Mouse (Mus musculus) CH12.LX (cell line): ENCODE measurements around the gene Car14. TPM values are rescaled to one million over a fixed set of nuclear protein-coding genes. Genes with fewer than 3 reads are reported as not detected.

Source experiments
- DNase-seq: peaks from one replicate; pipeline ENCODE4 v3.0.0-alpha.2; 2013; ENCODE audit errors: extremely low read depth
- H3K27ac ChIP-seq: 2 replicates; pipeline ENCODE4 v1.5.1; 2012; ENCODE audit warnings: low read depth, mild to moderate bottlenecking, control low read depth, moderate library complexity; ENCODE audit not compliant: insufficient read depth
- H3K27me3 ChIP-seq: replicated peaks from 2 replicates; pipeline ENCODE3; 2012; ENCODE audit warnings: inconsistent platforms
- H3K36me3 ChIP-seq, 2 experiments: replicated peaks in 1 of 2; 2 replicates each; pipeline versions ENCODE3 to v1.6.1; 2012; ENCODE audit warnings: inconsistent platforms in 1 of 2, low read length in 1 of 2, mild to moderate bottlenecking in 1 of 2, mixed read lengths in 1 of 2, moderate library complexity in 1 of 2; ENCODE audit not compliant: control insufficient read depth in 1 of 2, insufficient read depth in 1 of 2
- H3K4me1 ChIP-seq, 2 experiments: 2 replicates each; pipeline ENCODE4 v1.6.1; 2012; ENCODE audit warnings: inconsistent platforms in 1 of 2, moderate library complexity in 1 of 2; ENCODE audit not compliant: insufficient read depth in 2 of 2, control insufficient read depth in 1 of 2
- H3K4me2 ChIP-seq: 2 replicates; pipeline ENCODE4 v1.6.1; 2012; ENCODE audit warnings: low read depth, mild to moderate bottlenecking, control low read depth; ENCODE audit not compliant: poor library complexity, insufficient read depth, severe bottlenecking
- H3K4me3 ChIP-seq, 3 experiments: fragments of 150-350 bp in 1 of 3; sonication (generic) in 1 of 3; replicated peaks in 1 of 3; 2 replicates each; pipeline versions ENCODE3 to v1.5.1; 2011 to 2012; ENCODE audit warnings: low read depth in 2 of 3, low read length in 2 of 3, mild to moderate bottlenecking in 2 of 3, moderate library complexity in 2 of 3, control low read depth in 1 of 3, improper control_type of control experiment in 1 of 3, inconsistent platforms in 1 of 3, mixed read lengths in 1 of 3; ENCODE audit not compliant: poor library complexity in 1 of 3
- H3K79me2 ChIP-seq: replicated peaks from 2 replicates; pipeline ENCODE4 v1.6.1; 2012; ENCODE audit warnings: mild to moderate bottlenecking, moderate library complexity; ENCODE audit not compliant: control insufficient read depth, poor library complexity, insufficient read depth, severe bottlenecking; ENCODE audit errors: extremely low read depth
- H3K9ac ChIP-seq: 2 replicates; pipeline ENCODE4 v1.6.1; 2012; ENCODE audit warnings: low read depth, mild to moderate bottlenecking, control low read depth, moderate library complexity; ENCODE audit not compliant: insufficient read depth
- H3K9me3 ChIP-seq: replicated peaks from 2 replicates; pipeline ENCODE3; 2012; ENCODE audit warnings: low read length, inconsistent platforms, mixed read lengths
- CTCF ChIP-seq, 2 experiments: IDR thresholded peaks in 1 of 2; conservative IDR thresholded peaks in 1 of 2; 2 replicates each; pipeline ENCODE4 v1.5.1; 2011 to 2012; ENCODE audit warnings: low read depth in 2 of 2, low read length in 2 of 2, improper control_type of control experiment in 1 of 2, inconsistent platforms in 1 of 2, mild to moderate bottlenecking in 1 of 2, moderate library complexity in 1 of 2
- ELF1 ChIP-seq: IDR thresholded peaks from 2 replicates; pipeline ENCODE4 v1.6.1; 2014; ENCODE audit warnings: low read depth, mild to moderate bottlenecking, inconsistent platforms, low read length, improper control_type of control experiment
- EP300 ChIP-seq: IDR thresholded peaks from 2 replicates; pipeline ENCODE4 v1.6.1; 2011; ENCODE audit warnings: low read length, improper control_type of control experiment
- GABPA ChIP-seq: IDR thresholded peaks from 2 replicates; pipeline ENCODE4 v1.6.1; 2012; ENCODE audit warnings: low read depth, low read length, improper control_type of control experiment, inconsistent platforms; ENCODE audit not compliant: insufficient replicate concordance
- HCFC1 ChIP-seq: IDR thresholded peaks from 2 replicates; pipeline ENCODE4 v1.6.1; 2012; ENCODE audit warnings: low read depth, mild to moderate bottlenecking, inconsistent platforms, low read length, improper control_type of control experiment
- IRF4 ChIP-seq: IDR thresholded peaks from 2 replicates; pipeline ENCODE4 v1.6.1; 2014; ENCODE audit warnings: low read depth, mild to moderate bottlenecking, inconsistent platforms, low read length, improper control_type of control experiment
- JUN ChIP-seq: IDR thresholded peaks from 2 replicates; pipeline ENCODE4 v1.6.1; 2011; ENCODE audit warnings: low read depth, mild to moderate bottlenecking, low read length, improper control_type of control experiment, moderate library complexity; ENCODE audit not compliant: insufficient read depth
- JUND ChIP-seq: conservative IDR thresholded peaks from 2 replicates; pipeline ENCODE4 v1.6.1; 2011; ENCODE audit warnings: low read depth, low read length, improper control_type of control experiment
- KAT2A ChIP-seq: IDR thresholded peaks from 2 replicates; pipeline ENCODE4 v1.6.1; 2012; ENCODE audit warnings: low read length, improper control_type of control experiment, inconsistent platforms; ENCODE audit not compliant: insufficient replicate concordance
- MAFK ChIP-seq: IDR thresholded peaks from 2 replicates; pipeline ENCODE4 v1.6.1; 2011; ENCODE audit warnings: low read length, improper control_type of control experiment; ENCODE audit not compliant: insufficient replicate concordance
- MXI1 ChIP-seq: IDR thresholded peaks from 2 replicates; pipeline ENCODE4 v1.6.1; 2011; ENCODE audit warnings: mild to moderate bottlenecking, low read depth, low read length, improper control_type of control experiment
- NRF1 ChIP-seq: IDR thresholded peaks from 2 replicates; pipeline ENCODE4 v1.6.1; 2014; ENCODE audit warnings: low read depth, mild to moderate bottlenecking, inconsistent platforms, low read length, improper control_type of control experiment, moderate library complexity
- POLR2AphosphoS2 ChIP-seq: IDR thresholded peaks from 2 replicates; pipeline ENCODE4 v1.6.1; 2011; ENCODE audit warnings: low read depth, low read length, improper control_type of control experiment
- RAD21 ChIP-seq: IDR thresholded peaks from 2 replicates; pipeline ENCODE4 v1.6.1; 2011; ENCODE audit warnings: low read depth, mild to moderate bottlenecking, low read length, improper control_type of control experiment, moderate library complexity
- SIN3A ChIP-seq: IDR thresholded peaks from 2 replicates; pipeline ENCODE4 v1.6.1; 2012; ENCODE audit warnings: low read length, improper control_type of control experiment, inconsistent platforms
- SMC3 ChIP-seq: IDR thresholded peaks from 2 replicates; pipeline ENCODE4 v1.6.1; 2011; ENCODE audit warnings: low read depth, low read length, improper control_type of control experiment
- USF1 ChIP-seq: IDR thresholded peaks from 2 replicates; pipeline ENCODE4 v1.6.1; 2014; ENCODE audit warnings: low read depth, mild to moderate bottlenecking, inconsistent platforms, low read length, improper control_type of control experiment
- USF2 ChIP-seq: conservative IDR thresholded peaks from 2 replicates; pipeline ENCODE4 v1.6.1; 2011; ENCODE audit warnings: low read depth, low read length, improper control_type of control experiment
- ZC3H11A ChIP-seq: IDR thresholded peaks from 2 replicates; pipeline ENCODE4 v1.6.1; 2012; ENCODE audit warnings: low read depth, mild to moderate bottlenecking, inconsistent platforms, low read length, improper control_type of control experiment
- ZMIZ1 ChIP-seq: IDR thresholded peaks from 2 replicates; pipeline ENCODE4 v1.6.1; 2012; ENCODE audit warnings: low read depth, mild to moderate bottlenecking, inconsistent platforms, low read length, improper control_type of control experiment
- dilution Hi-C: fragments of 300-500 bp; cut with MboI; formaldehyde crosslinking; loops from 2 replicates; pipeline ENCODE4 v1.14.3; 2020; ENCODE audit warnings: low sequenced_read_pairs; ENCODE audit not compliant: extremely low pct_unique_long_range_greater_than_20kb, extremely low pct_ligation_motif_present
- in situ Hi-C: fragments of 300-500 bp; cut with MboI; formaldehyde crosslinking; loops from 3 replicates; pipeline ENCODE4 v1.14.3; 2019; ENCODE audit warnings: low sequenced_read_pairs, low pct_ligation_motif_present, low pct_unique_long_range_greater_than_20kb, mixed read lengths
- polyA plus RNA-seq: library from polyadenylated mRNA; unstranded; fragments of >175 nt; gene quantifications from 2 replicates; pipeline ENCODE4 v1.2.1, GENCODE M21; 2012; ENCODE audit warnings: low read depth; ENCODE audit not compliant: insufficient read length
- total RNA-seq, 2 experiments: library from RNA; depleted of rRNA; stranded (reverse); fragments of 300-350 nt in 1 of 2; fragments of >200 nt in 1 of 2; gene quantifications; 2 replicates each; pipeline ENCODE4 v1.2.3; 2012 to 2014

Gene Car14
- total and polyA plus RNA-seq, 3 experiments, result 0.13 to 0.36 TPM; not detected in 1

DNA sequence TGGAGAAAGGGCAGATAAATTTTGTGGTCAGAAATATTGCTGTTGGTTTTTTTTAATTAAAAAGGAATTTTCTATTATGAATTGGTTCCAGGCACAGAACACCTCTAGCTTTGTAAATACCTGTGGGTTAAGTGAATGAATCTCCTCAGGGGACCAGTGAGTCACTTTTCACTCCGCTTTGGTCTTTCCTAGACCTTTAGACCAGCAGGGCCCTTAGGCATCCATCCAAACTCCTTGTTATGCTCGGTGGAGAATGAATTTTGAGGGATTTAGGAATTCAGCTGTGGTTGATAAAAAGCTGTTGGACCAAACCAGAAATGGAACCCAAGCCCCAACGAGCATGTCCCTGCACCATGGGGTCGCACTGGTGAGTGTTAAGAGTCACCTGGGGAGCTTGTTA is 3.1 kb upstream of the Car14 start:
- Histone ChIP-seq H3K4me3 (no peak overlapping the region), H3K36me3 (no peaks in the 10 kb centered on the region), H3K79me2 (no peaks in the 10 kb centered on the region), H3K9ac (no peak overlapping the region), H3K4me1 (peaks cover 7 to 12% of the 10 kb centered on the region in 2 experiments), H3K27me3 (peaks cover 12% of the 10 kb centered on the region), H3K4me2 (no peak overlapping the region), H3K9me3 (no peaks in the 10 kb centered on the region), H3K27ac (no peak overlapping the region)
- in situ Hi-C loops, result no loop called here
- dilution Hi-C loops, result no loop called here
- DNase-seq, result no peak
- TF ChIP-seq CTCF (conservative IDR thresholded peaks at IDR 0.05 in 1 of 2, IDR thresholded peaks at IDR 0.05 in 1 of 2; ENCODE audit: low read depth in 2 of 2, low read length in 2 of 2), result no peak
- no peak for TF ChIP-seq USF2
- no peak for TF ChIP-seq JUN
- TF ChIP-seq GABPA, result no peak
- no peak for TF ChIP-seq RAD21
- no peak for TF ChIP-seq JUND
- TF ChIP-seq HCFC1, result no peak
- no peak for TF ChIP-seq ELF1
- no peak for TF ChIP-seq ZC3H11A
- no peak for TF ChIP-seq KAT2A
- TF ChIP-seq NRF1, result no peak
- TF ChIP-seq SIN3A, result no peak
- TF ChIP-seq USF1, result no peak
- TF ChIP-seq IRF4, result no peak
- no peak for TF ChIP-seq POLR2AphosphoS2
- no peak for TF ChIP-seq EP300
- TF ChIP-seq ZMIZ1, result no peak
- TF ChIP-seq MAFK, result no peak

DNA sequence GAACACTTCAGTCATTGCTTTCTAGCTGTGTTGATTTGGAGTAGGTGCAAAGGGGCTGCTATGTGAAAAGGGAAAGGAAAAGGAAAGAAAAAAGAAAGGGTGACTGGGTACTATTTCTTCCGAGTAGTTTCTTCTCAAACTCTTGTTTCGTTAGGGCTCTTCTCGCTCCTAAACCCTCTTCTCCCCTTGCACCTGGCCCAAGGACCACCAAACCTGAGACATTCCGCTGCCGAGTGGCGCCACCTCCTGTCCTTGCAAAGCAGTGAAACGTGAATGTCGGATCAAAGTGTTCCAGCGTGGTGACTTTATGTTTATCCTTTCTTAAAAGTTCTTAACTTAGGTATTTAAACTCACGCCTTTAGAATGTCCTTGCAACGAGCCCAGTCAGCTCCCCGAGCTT is 2.4 kb upstream of the Car14 start:
- peak; percentile 79 for TF ChIP-seq RAD21
- 0 out of 2 replicates have a peak, but pooled peaks have one; percentile 19 for TF ChIP-seq MXI1
- TF ChIP-seq CTCF (conservative IDR thresholded peaks at IDR 0.05 in 1 of 2, IDR thresholded peaks at IDR 0.05 in 1 of 2; ENCODE audit: low read depth in 2 of 2, low read length in 2 of 2), result peak in 1 of 2 experiments; percentile 92; a peak in 3 of 4 replicates
- peak; percentile 88 for TF ChIP-seq SMC3
- TF ChIP-seq ELF1, result no peak
- H3K27me3 ChIP-seq, result peaks cover 12% of the 10 kb centered on the region
- peak overlapping the region; percentile 64; the same call in 1 of the 2 replicates for H3K9ac ChIP-seq
- dilution Hi-C loops, result no loop called here
- peak overlapping the region; percentile 100 for H3K4me2 ChIP-seq
- H3K4me3 ChIP-seq, result peak overlapping the region; percentile 31 to 45 (median 34)
- H3K9me3 ChIP-seq, result no peaks in the 10 kb centered on the region
- peaks cover 7 to 12% of the 10 kb centered on the region in 2 experiments for H3K4me1 ChIP-seq
- DNase-seq, result no peak
- H3K27ac ChIP-seq, result no peak overlapping the region
- no peaks in the 10 kb centered on the region for H3K36me3 ChIP-seq
- H3K79me2 ChIP-seq, result no peaks in the 10 kb centered on the region
- in situ Hi-C loops, result no loop called here
